Mouse (Mus musculus) liver, embryonic 14.5 days (tissue): ENCODE data around the gene Odf2l. TPM values are rescaled to one million over a fixed set of nuclear protein-coding genes. Genes with fewer than 3 reads are reported as not detected.

Experiments
- ATAC-seq: fragments of 200-750 bp; cut with Nextera tagmentation; 2 replicates; pipeline ENCODE4 v1.8.0; 2017; ENCODE audit warnings: moderate number of reproducible peaks, mild to moderate bottlenecking, moderate library complexity; ENCODE audit not compliant: insufficient read depth
- DNase-seq, 3 experiments: peaks; one replicate each; pipeline ENCODE4 v3.0.0-alpha.2; 2012 to 2013; ENCODE audit warnings: low read depth in 3 of 3, low spot score in 3 of 3
- H3K27ac ChIP-seq: fragments of 300-500 bp; sonication (generic); 2 replicates; pipeline ENCODE4 v1.5.1; 2014; ENCODE audit warnings: moderate library complexity, mild to moderate bottlenecking, control low read depth, inconsistent platforms
- H3K27me3 ChIP-seq: fragments of 300-500 bp; sonication (generic); 2 replicates; pipeline ENCODE4 v1.6.1; 2014; ENCODE audit warnings: mild to moderate bottlenecking, low read length, moderate library complexity; ENCODE audit not compliant: control insufficient read depth, insufficient read depth
- H3K36me3 ChIP-seq: fragments of 300-500 bp; sonication (generic); replicated peaks from 2 replicates; pipeline ENCODE4 v1.6.1; 2014; ENCODE audit warnings: low read depth; ENCODE audit not compliant: control insufficient read depth, insufficient read depth
- H3K4me1 ChIP-seq, 2 experiments: fragments of 200-500 bp in 1 of 2; fragments of 300-500 bp in 1 of 2; sonication (generic) in 1 of 2; replicated peaks; 2 replicates each; pipeline ENCODE4 v1.6.1; 2012 to 2014; ENCODE audit warnings: antibody characterized with exemption in 1 of 2, inconsistent platforms in 1 of 2, low read length in 1 of 2; ENCODE audit not compliant: control insufficient read depth in 2 of 2, insufficient read depth in 2 of 2
- H3K4me2 ChIP-seq: fragments of 300-500 bp; sonication (generic); 2 replicates; pipeline ENCODE4 v1.6.1; 2014; ENCODE audit warnings: low read depth, mild to moderate bottlenecking, control low read depth, moderate library complexity
- H3K4me3 ChIP-seq, 2 experiments: fragments of 200-500 bp in 1 of 2; fragments of 300-500 bp in 1 of 2; sonication (generic) in 1 of 2; 2 replicates each; pipeline ENCODE4 v1.5.1; 2012 to 2014; ENCODE audit warnings: low read depth in 2 of 2, low read length in 2 of 2, mild to moderate bottlenecking in 2 of 2, control low read depth in 1 of 2, inconsistent platforms in 1 of 2, moderate library complexity in 1 of 2; ENCODE audit not compliant: insufficient read depth in 1 of 2
- H3K9ac ChIP-seq: fragments of 300-500 bp; sonication (generic); replicated peaks from 2 replicates; pipeline ENCODE4 v1.6.1; 2014; ENCODE audit warnings: mild to moderate bottlenecking, control low read depth, moderate library complexity
- H3K9me3 ChIP-seq: fragments of 300-500 bp; sonication (generic); 2 replicates; pipeline ENCODE4 v1.6.1; 2016; ENCODE audit warnings: low read length, mixed read lengths; ENCODE audit not compliant: control insufficient read depth
- CTCF ChIP-seq: IDR thresholded peaks from 2 replicates; pipeline ENCODE4 v1.5.1; 2016; ENCODE audit warnings: antibody characterized with exemption, low read depth, control low read depth
- EP300 ChIP-seq: IDR thresholded peaks from 2 replicates; pipeline ENCODE4 v1.6.1; 2016; ENCODE audit warnings: antibody characterized with exemption, low read depth
- WGBS: fragments of 180-500 bp; shearing (Covaris S2); extraction: QIAGEN DNeasy Blood & Tissue Kit; methylation state at CpG from one replicate; pipeline ENCODE4 v1.1.7; 2014; ENCODE audit not compliant: insufficient replicate concordance; 5-methylcytosine and 5-hydroxymethylcytosine counted together
- polyA plus RNA-seq, 2 experiments: library from polyadenylated mRNA; depleted of rRNA in 1 of 2; stranded (reverse) in 1 of 2; unstranded in 1 of 2; fragments of >200 nt; fragmentation: Nextera tagmentation in 1 of 2; extraction: Ambion mirVana in 1 of 2; gene quantifications; 2 replicates each; pipeline versions ENCODE4 v1.2.1 to v1.2.3; 2012 to 2014

Gene Odf2l
- polyA plus RNA-seq, 2 experiments = 5.6 to 7.6 TPM

DNA sequence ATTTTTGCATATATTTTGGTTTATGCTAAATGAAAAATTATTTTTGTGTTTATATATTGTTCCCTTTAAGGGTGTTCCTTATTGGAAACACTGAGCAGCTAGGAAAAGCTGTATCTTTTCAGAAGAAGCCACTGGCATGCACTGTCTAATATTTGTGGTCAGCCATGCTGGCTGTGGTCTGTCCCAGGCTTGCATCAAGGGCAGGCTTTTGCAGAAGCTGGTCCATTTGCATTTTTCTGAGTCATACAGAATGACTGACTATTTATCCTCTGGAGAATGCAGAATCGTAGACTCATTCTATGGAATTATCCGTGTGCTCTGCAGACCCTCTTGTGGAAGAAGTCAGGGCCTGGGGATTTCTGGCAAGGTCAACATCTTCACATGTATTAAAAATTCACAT is 79.7 kb downstream of the Odf2l start:
- H3K27me3 ChIP-seq = no peaks in the 10 kb centered on the region
- H3K9me3 ChIP-seq = no peaks in the 10 kb centered on the region
- no peaks in the 10 kb centered on the region for H3K36me3 ChIP-seq
- H3K4me3 ChIP-seq = no peak overlapping the region
- TF ChIP-seq EP300 (no peak), CTCF (no peak)
- H3K4me2 ChIP-seq = no peak overlapping the region
- H3K4me1 ChIP-seq = no peaks in the 10 kb centered on the region
- DNase-seq (no peak), ATAC-seq (no peak)
- H3K27ac ChIP-seq = no peak overlapping the region
- 57% methylated on average over 2 of the region's 2 CpGs for WGBS
- H3K9ac ChIP-seq = no peak overlapping the region

Other genes starting within 250 kb of the Odf2l start
- not detected in 2 replicates for gene Clca4b, start 186.1 kb upstream of the Odf2l start, polyA plus RNA-seq (2012; rRNA removed)
- gene Clca4b, start 186.1 kb upstream of the Odf2l start, polyA plus RNA-seq (2014; fragmentation: Nextera tagmentation; extraction: Ambion mirVana) = not detected in 2 replicates
- gene Clca4a, start 143.5 kb upstream of the Odf2l start, polyA plus RNA-seq (2012; rRNA removed) = not detected in 2 replicates
- gene Clca4a, start 143.5 kb upstream of the Odf2l start, polyA plus RNA-seq (2014; fragmentation: Nextera tagmentation; extraction: Ambion mirVana) = not detected in 2 replicates
- not detected in 2 replicates for gene Clca1, start 85.8 kb upstream of the Odf2l start, polyA plus RNA-seq (2012; rRNA removed)
- not detected in 2 replicates for gene Clca1, start 85.8 kb upstream of the Odf2l start, polyA plus RNA-seq (2014; fragmentation: Nextera tagmentation; extraction: Ambion mirVana)
- not detected in 2 replicates for gene Clca2, start 19.1 kb upstream of the Odf2l start, polyA plus RNA-seq (2012; rRNA removed)
- not detected in 2 replicates for gene Clca2, start 19.1 kb upstream of the Odf2l start, polyA plus RNA-seq (2014; fragmentation: Nextera tagmentation; extraction: Ambion mirVana)
- 0.20 and 0.22 TPM in 2 replicates for gene Col24a1, start 173.9 kb downstream of the Odf2l start, polyA plus RNA-seq (2012; rRNA removed)
- gene Col24a1, start 173.9 kb downstream of the Odf2l start, polyA plus RNA-seq (2014; fragmentation: Nextera tagmentation; extraction: Ambion mirVana) = 0.14 and 0.37 TPM in 2 replicates